Mouse (Mus musculus): ENCODE measurements around the gene Arhgap23.

DNA sequence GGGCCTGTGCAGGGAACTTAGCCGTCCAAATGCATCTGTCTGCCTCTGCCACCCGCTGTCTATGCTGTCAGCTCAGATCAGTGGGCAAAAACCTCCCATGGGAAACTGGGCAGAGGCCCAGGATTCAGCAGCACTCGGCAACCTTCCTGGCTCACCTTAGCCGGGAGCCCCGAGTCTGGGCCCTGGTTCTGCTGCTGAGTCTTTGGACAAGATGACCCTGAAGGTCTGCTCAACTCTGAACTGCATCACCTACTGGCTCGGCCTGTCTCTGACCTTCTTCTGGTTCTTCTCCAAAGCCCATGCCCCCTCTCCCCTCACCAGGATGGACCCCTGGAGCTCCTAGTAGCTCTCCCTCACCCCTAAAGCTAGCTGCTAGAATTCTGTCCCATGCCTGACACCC lies 30.3 kb downstream of the Arhgap23 start:
- TF ChIP-seq POLR2A (IDR thresholded peaks at IDR 0.05; ENCODE audit: low read depth, low read length) (no peak), CTCF (conservative IDR thresholded peaks at IDR 0.05; ENCODE audit: insufficient read depth, insufficient read length, low read depth, low read length) (no peak)

Measured in kidney, adult 2 months (tissue).